Mouse (Mus musculus) cerebral cortex, adult 2 months (tissue): ENCODE measurements around the gene Rragc.

ENCODE experiments used
- WGBS: fragments of 180-500 bp; shearing (Covaris S2); methylation state at CpG from one replicate; pipeline ENCODE4 v1.1.7; 2018; 5-methylcytosine and 5-hydroxymethylcytosine counted together

Rragc gene

GRCm38 (mm10) chr4:123956703-123957491, 39.7 kb downstream of the Rragc start:
- WGBS, result 7% methylated on average over 31 of the region's 31 CpGs

- WGBS, result 58% methylated on average over 4 of the region's 4 CpGs
Observed at GRCm38 (mm10) chr4:123957492-123957808, 40.2 kb downstream of the Rragc start.

- WGBS, result 64% methylated on average over 4 of the region's 4 CpGs
Observed at GRCm38 (mm10) chr4:123957891-123958290, 40.6 kb downstream of the Rragc start.

GRCm38 (mm10) chr4:123960955-123961354, 43.7 kb downstream of the Rragc start:
- 59% methylated on average over 4 of the region's 4 CpGs for WGBS

- 26% methylated on average over 9 of the region's 9 CpGs for WGBS
Observed at GRCm38 (mm10) chr4:123962721-123963120, 45.5 kb downstream of the Rragc start.

- 91% methylated on average over 8 of the region's 8 CpGs for WGBS
Observed at GRCm38 (mm10) chr4:123968663-123969321, 51.5 kb downstream of the Rragc start.

GRCm38 (mm10) chr4:123969458-123969857, 52.2 kb downstream of the Rragc start:
- 62% methylated on average over 7 of the region's 7 CpGs for WGBS

- 84% methylated on average over 4 of the region's 4 CpGs for WGBS
Observed at GRCm38 (mm10) chr4:123971059-123971458, 53.8 kb downstream of the Rragc start.

- WGBS, result 31% methylated on average over 29 of the region's 29 CpGs
Observed at GRCm38 (mm10) chr4:123972423-123973049, 55.3 kb downstream of the Rragc start.

- 77% methylated on average over 5 of the region's 5 CpGs for WGBS
Observed at GRCm38 (mm10) chr4:123982105-123982504, 64.9 kb downstream of the Rragc start.
